Mouse (Mus musculus): ENCODE measurements at regions not wholly inside any gene's neighbourhood (a gene's known extent, or its start where the extent isn't known, plus 50 kb on each side); places are given as distances from the start of the nearest gene placed in this dataset.

DNA sequence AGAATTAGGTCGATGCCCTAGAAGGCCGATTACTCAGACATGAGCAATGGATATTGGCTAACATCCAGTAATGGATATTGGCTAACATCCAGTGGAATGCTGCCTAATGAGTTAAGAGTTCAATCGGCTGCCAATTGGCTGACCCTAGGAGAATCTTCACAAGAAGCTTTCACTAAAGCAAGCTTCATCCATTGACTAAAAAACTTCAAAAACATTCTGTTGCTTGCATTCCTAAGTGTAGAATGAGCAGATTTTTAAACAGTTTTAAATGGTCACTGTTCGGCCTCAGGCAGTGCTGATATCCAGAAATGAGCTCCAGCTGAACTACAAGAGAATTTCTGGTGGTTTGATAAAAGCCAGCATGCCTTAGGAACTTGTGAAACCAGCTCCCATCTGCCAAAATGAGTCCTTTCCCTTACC lies 56.8 kb upstream of the Cenpe start:
- peak in 1 of 2 experiments; percentile 4 for DNase-seq (ENCODE audit: extremely low spot score in 1 of 2, low spot score in 1 of 2)
